Mouse (Mus musculus): ENCODE results near the gene Krcc1.

DNA sequence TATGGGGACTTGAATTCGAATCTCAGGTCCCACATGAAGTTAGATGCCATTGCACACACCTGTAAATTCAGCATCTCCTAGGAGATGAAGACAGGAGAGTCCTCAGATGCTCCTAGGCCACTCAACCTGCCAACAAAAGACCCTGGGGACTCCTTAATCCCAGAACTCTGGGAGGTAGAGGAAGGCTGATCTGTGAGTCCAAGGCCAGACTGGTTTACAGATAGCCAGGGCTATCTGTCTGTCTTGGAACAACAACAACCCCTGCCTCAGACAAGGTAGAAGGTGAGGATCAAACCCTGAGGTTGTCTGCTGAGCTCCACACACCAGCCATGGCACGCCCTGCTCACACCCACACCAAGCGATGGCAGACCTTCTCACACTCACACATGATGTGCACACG lies 12.3 kb upstream of the Krcc1 start:
- TF ChIP-seq CTCF (IDR thresholded peaks at IDR 0.05; ENCODE audit: control insufficient read depth, insufficient read depth, low read length) (no peak), POLR2A (IDR thresholded peaks at IDR 0.05; ENCODE audit: borderline replicate concordance, control insufficient read depth, low read depth, low read length) (no peak)
